Mouse (Mus musculus) kidney, embryonic 14.5 days (tissue): ENCODE results near the gene Fam170b. TPM values are rescaled to one million over a fixed set of nuclear protein-coding genes. Genes with fewer than 3 reads are reported as not detected.
A peak's percentile ranks its signal among the peaks of the same experiment; 100 is the strongest.

Experiments
- ATAC-seq: fragments of 200-750 bp; cut with Nextera tagmentation; 2 replicates; pipeline ENCODE4 v1.8.0; 2017; ENCODE audit warnings: moderate number of reproducible peaks, mild to moderate bottlenecking, moderate TSS enrichment, moderate library complexity; ENCODE audit not compliant: low FRiP score, low TSS enrichment
- H3K27ac ChIP-seq: fragments of 300-500 bp; sonication (generic); 2 replicates; pipeline ENCODE4 v1.5.1; 2014; ENCODE audit warnings: low read depth, mild to moderate bottlenecking, low read length, moderate library complexity, mixed read lengths
- H3K27me3 ChIP-seq: fragments of 300-500 bp; sonication (generic); 2 replicates; pipeline ENCODE4 v1.6.1; 2014; ENCODE audit warnings: mild to moderate bottlenecking, low read length; ENCODE audit not compliant: control insufficient read depth, insufficient read depth
- H3K36me3 ChIP-seq: fragments of 300-500 bp; sonication (generic); 2 replicates; pipeline ENCODE4 v1.6.1; 2014; ENCODE audit warnings: low read length, mixed read lengths; ENCODE audit not compliant: control insufficient read depth, insufficient read depth
- H3K4me1 ChIP-seq: fragments of 300-500 bp; sonication (generic); 2 replicates; pipeline ENCODE4 v1.6.1; 2014; ENCODE audit warnings: low read length, mixed read lengths; ENCODE audit not compliant: control insufficient read depth, insufficient read depth
- H3K4me2 ChIP-seq: fragments of 300-500 bp; sonication (generic); replicated peaks from 2 replicates; pipeline ENCODE4 v1.6.1; 2014; ENCODE audit warnings: low read depth, mild to moderate bottlenecking, low read length
- H3K4me3 ChIP-seq: fragments of 300-500 bp; sonication (generic); 2 replicates; pipeline ENCODE4 v1.5.1; 2014; ENCODE audit warnings: mild to moderate bottlenecking, low read length
- H3K9ac ChIP-seq: fragments of 300-500 bp; sonication (generic); 2 replicates; pipeline ENCODE4 v1.6.1; 2014; ENCODE audit warnings: low read depth, mild to moderate bottlenecking, low read length, moderate library complexity
- H3K9me3 ChIP-seq: fragments of 300-500 bp; sonication (generic); 2 replicates; pipeline ENCODE4 v1.6.1; 2016; ENCODE audit warnings: low read length; ENCODE audit not compliant: control insufficient read depth
- WGBS: fragments of 180-500 bp; shearing (Covaris S2); extraction: QIAGEN DNeasy Blood & Tissue Kit; methylation state at CpG from one replicate; pipeline ENCODE4 v1.1.7; 2014; 5-methylcytosine and 5-hydroxymethylcytosine counted together
- polyA plus RNA-seq: library from polyadenylated mRNA; unstranded; fragments of >200 nt; fragmentation: Nextera tagmentation; extraction: Ambion mirVana; gene quantifications from 2 replicates; pipeline ENCODE4 v1.2.1, GENCODE M21; 2014

Gene Fam170b
- polyA plus RNA-seq, 1 experiment from 2014 or later = 0.14 TPM

- Histone ChIP-seq H3K4me2 (no peak overlapping the region), H3K27me3 (no peaks in the 10 kb centered on the region), H3K4me1 (no peaks in the 10 kb centered on the region), H3K9ac (no peak overlapping the region), H3K9me3 (no peaks in the 10 kb centered on the region), H3K36me3 (no peaks in the 10 kb centered on the region), H3K4me3 (no peak overlapping the region), H3K27ac (no peak overlapping the region)
- no peak for ATAC-seq
Observed at GRCm38 (mm10) chr14:32842052-32842451, 8.3 kb downstream of the Fam170b start.

- H3K4me1 ChIP-seq = peaks cover 4% of the 10 kb centered on the region; the same call in 1 of the 2 replicates
- 85% methylated on average over 4 of the region's 4 CpGs for WGBS
- H3K9ac ChIP-seq = no peak overlapping the region
- no peak overlapping the region for H3K4me2 ChIP-seq
- H3K27ac ChIP-seq = no peak overlapping the region
- H3K4me3 ChIP-seq = no peak overlapping the region
- no peaks in the 10 kb centered on the region for H3K9me3 ChIP-seq
- peaks cover 7% of the 10 kb centered on the region; the same call in 1 of the 2 replicates for H3K27me3 ChIP-seq
- ATAC-seq = no peak
- no peaks in the 10 kb centered on the region for H3K36me3 ChIP-seq
Observed at GRCm38 (mm10) chr14:32854059-32854458, 20.3 kb downstream of the Fam170b start.

GRCm38 (mm10) chr14:32856246-32856645 lies 22.5 kb downstream of the Fam170b start:
- peak overlapping the region; percentile 82; the same call in 1 of the 2 replicates for H3K9ac ChIP-seq
- H3K4me2 ChIP-seq = peak overlapping the region; percentile 87
- H3K4me3 ChIP-seq = peak overlapping the region; percentile 59
- H3K9me3 ChIP-seq = no peaks in the 10 kb centered on the region
- WGBS = 36% methylated on average over 5 of the region's 5 CpGs
- H3K4me1 ChIP-seq = peaks cover 17% of the 10 kb centered on the region; the same call in 1 of the 2 replicates
- peaks cover 7% of the 10 kb centered on the region; the same call in 1 of the 2 replicates for H3K27me3 ChIP-seq
- H3K36me3 ChIP-seq = no peaks in the 10 kb centered on the region
- no peak overlapping the region for H3K27ac ChIP-seq
- no peak; the same call in 1 of the 2 replicates for ATAC-seq

- Histone ChIP-seq H3K27me3 (peaks cover 7% of the 10 kb centered on the region; the same call in 1 of the 2 replicates), H3K4me3 (peak within 1 kb of the TSS; percentile 59), H3K4me1 (peaks cover 18% of the 10 kb centered on the region; the same call in 1 of the 2 replicates), H3K9ac (peak within 1 kb of the TSS; percentile 82), H3K36me3 (no peaks in the 10 kb centered on the region), H3K27ac (peak within 1 kb of the TSS; percentile 71), H3K9me3 (no peaks in the 10 kb centered on the region), H3K4me2 (peak within 1 kb of the TSS; percentile 87)
- ATAC-seq = peak; percentile 88
- 1% methylated on average over 47 of the region's 68 CpGs for WGBS
Observed at GRCm38 (mm10) chr14:32856681-32857328, 23.0 kb downstream of the Fam170b start, which contains the start of gene Vstm4. Vstm4 (plus strand) TSS chr14:32856756.

GRCm38 (mm10) chr14:32858361-32858760 lies 24.6 kb downstream of the Fam170b start:
- WGBS = 95% methylated on average over 10 of the region's 10 CpGs
- H3K4me2 ChIP-seq = no peak overlapping the region

GRCm38 (mm10) chr14:32858941-32859510 lies 25.3 kb downstream of the Fam170b start:
- Histone ChIP-seq H3K9ac (no peak overlapping the region), H3K4me1 (peaks cover 18% of the 10 kb centered on the region; the same call in 1 of the 2 replicates), H3K27me3 (peaks cover 7% of the 10 kb centered on the region; the same call in 1 of the 2 replicates), H3K36me3 (no peaks in the 10 kb centered on the region), H3K4me3 (no peak overlapping the region), H3K4me2 (no peak overlapping the region), H3K27ac (no peak overlapping the region), H3K9me3 (no peaks in the 10 kb centered on the region)
- 82% methylated on average over 6 of the region's 6 CpGs for WGBS
- ATAC-seq = no peak

More at GRCm38 (mm10) chr14:32858361-32858760, 24.6 kb downstream of the Fam170b start:
- peaks cover 7% of the 10 kb centered on the region; the same call in 1 of the 2 replicates for H3K27me3 ChIP-seq
- no peak overlapping the region for H3K9ac ChIP-seq
- no peak overlapping the region for H3K27ac ChIP-seq
- no peaks in the 10 kb centered on the region for H3K36me3 ChIP-seq
- H3K4me1 ChIP-seq = peaks cover 18% of the 10 kb centered on the region; the same call in 1 of the 2 replicates
- H3K9me3 ChIP-seq = no peaks in the 10 kb centered on the region
- no peak overlapping the region for H3K4me3 ChIP-seq
- no peak for ATAC-seq

GRCm38 (mm10) chr14:32859831-32860569 lies 26.2 kb downstream of the Fam170b start:
- Histone ChIP-seq H3K36me3 (no peaks in the 10 kb centered on the region), H3K9ac (no peak overlapping the region), H3K4me1 (peaks cover 20% of the 10 kb centered on the region; the same call in 1 of the 2 replicates), H3K9me3 (no peaks in the 10 kb centered on the region), H3K27ac (no peak overlapping the region; the same call in 1 of the 2 replicates), H3K4me3 (no peak overlapping the region), H3K4me2 (no peak overlapping the region), H3K27me3 (peaks cover 7% of the 10 kb centered on the region; the same call in 1 of the 2 replicates)
- WGBS = 61% methylated on average over 11 of the region's 11 CpGs
- no peak for ATAC-seq

- ATAC-seq = peak; percentile 68
- Histone ChIP-seq H3K27ac (peak overlapping the region; percentile 80; the same call in 1 of the 2 replicates), H3K9ac (no peak overlapping the region), H3K4me3 (no peak overlapping the region), H3K4me2 (no peak overlapping the region), H3K4me1 (peaks cover 21% of the 10 kb centered on the region; the same call in 1 of the 2 replicates), H3K36me3 (no peaks in the 10 kb centered on the region), H3K9me3 (no peaks in the 10 kb centered on the region), H3K27me3 (peaks cover 7% of the 10 kb centered on the region; the same call in 1 of the 2 replicates)
- WGBS = 15% methylated on average over 6 of the region's 6 CpGs
Observed at GRCm38 (mm10) chr14:32861149-32861581, 27.4 kb downstream of the Fam170b start.
